Mouse (Mus musculus) hindbrain, embryonic 16.5 days (tissue): ENCODE measurements around the gene 1700034J05Rik. TPM values are rescaled to one million over a fixed set of nuclear protein-coding genes. Genes with fewer than 3 reads are reported as not detected.

Experiments used
- ATAC-seq: fragments of 200-750 bp; cut with Nextera tagmentation; 2 replicates; pipeline ENCODE4 v1.8.0; 2017; ENCODE audit warnings: moderate TSS enrichment, moderate library complexity
- H3K27ac ChIP-seq: fragments of 300-500 bp; sonication (generic); 2 replicates; pipeline ENCODE4 v1.5.1; 2014; ENCODE audit warnings: low read depth, mild to moderate bottlenecking, control low read depth, low read length, moderate library complexity
- H3K27me3 ChIP-seq: fragments of 300-500 bp; sonication (generic); replicated peaks from 2 replicates; pipeline ENCODE4 v1.6.1; 2014; ENCODE audit warnings: low read length; ENCODE audit not compliant: control insufficient read depth, insufficient read depth
- H3K36me3 ChIP-seq: fragments of 300-500 bp; sonication (generic); 2 replicates; pipeline ENCODE4 v1.6.1; 2014; ENCODE audit warnings: mild to moderate bottlenecking, low read length, moderate library complexity, mixed read lengths; ENCODE audit not compliant: control insufficient read depth, insufficient read depth
- H3K4me1 ChIP-seq: fragments of 300-500 bp; sonication (generic); 2 replicates; pipeline ENCODE4 v1.6.1; 2014; ENCODE audit warnings: low read depth, low read length; ENCODE audit not compliant: control insufficient read depth, insufficient read depth
- H3K4me2 ChIP-seq: fragments of 300-500 bp; sonication (generic); 2 replicates; pipeline ENCODE4 v1.6.1; 2014; ENCODE audit warnings: mild to moderate bottlenecking, low read length, control low read depth, moderate library complexity
- H3K4me3 ChIP-seq: fragments of 300-500 bp; sonication (generic); 2 replicates; pipeline ENCODE4 v1.5.1; 2014; ENCODE audit warnings: mild to moderate bottlenecking, low read length, control low read depth, moderate library complexity
- H3K9ac ChIP-seq: fragments of 300-500 bp; sonication (generic); 2 replicates; pipeline ENCODE4 v1.6.1; 2014; ENCODE audit warnings: low read depth, mild to moderate bottlenecking, control low read depth, low read length, moderate library complexity
- H3K9me3 ChIP-seq: fragments of 300-500 bp; sonication (generic); 2 replicates; pipeline ENCODE4 v1.6.1; 2014; ENCODE audit warnings: mild to moderate bottlenecking, low read length, moderate library complexity; ENCODE audit not compliant: control insufficient read depth
- WGBS: fragments of 180-500 bp; shearing (Covaris S2); extraction: QIAGEN DNeasy Blood & Tissue Kit; methylation state at CpG from one replicate; pipeline ENCODE4 v1.1.7; 2014; 5-methylcytosine and 5-hydroxymethylcytosine counted together
- polyA plus RNA-seq: library from polyadenylated mRNA; unstranded; fragments of >200 nt; fragmentation: Nextera tagmentation; extraction: Ambion mirVana; gene quantifications from 2 replicates; pipeline ENCODE4 v1.2.1, GENCODE M21; 2015

The 1700034J05Rik gene
- polyA plus RNA-seq, 1 experiment from 2014 or later = 0.05 TPM

DNA sequence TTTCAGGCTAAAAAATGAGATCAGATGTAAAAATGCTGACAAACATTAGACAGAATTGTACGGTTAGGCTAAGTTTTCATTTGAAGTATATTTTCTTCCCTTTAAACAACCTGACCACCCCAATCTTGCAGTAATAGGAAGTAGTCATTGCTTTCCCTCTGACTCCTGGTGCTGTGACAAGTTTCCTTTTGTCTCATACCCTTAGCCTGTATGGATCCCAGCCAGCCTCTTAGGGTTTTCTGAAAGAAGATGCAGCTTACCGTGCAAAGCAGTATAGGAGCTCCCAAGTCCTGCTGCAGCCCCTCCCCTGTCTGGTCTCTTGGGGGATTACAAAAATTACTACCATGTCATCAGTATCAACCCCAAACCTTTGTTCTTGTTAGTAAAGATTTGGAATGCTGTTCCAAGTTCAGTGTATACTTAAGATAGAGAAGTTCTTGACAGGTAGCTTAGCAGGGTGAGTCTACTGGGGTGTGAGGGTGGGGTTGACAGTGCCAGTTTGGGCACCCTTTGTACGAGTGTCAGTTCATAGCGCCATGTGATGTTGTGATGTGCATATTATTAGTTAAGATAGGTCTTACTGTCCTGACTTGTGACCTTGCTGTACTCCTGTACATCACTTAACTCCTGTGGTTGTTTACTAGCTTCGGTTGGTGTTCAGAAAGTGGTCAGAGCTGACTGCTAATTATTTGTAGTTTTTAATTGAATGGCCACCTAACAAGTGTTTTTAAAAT, 47.0 kb downstream of the 1700034J05Rik start:
- no peak for ATAC-seq
- H3K9ac ChIP-seq = no peak overlapping the region
- H3K4me2 ChIP-seq = no peak overlapping the region
- H3K27ac ChIP-seq = no peak overlapping the region
- no peaks in the 10 kb centered on the region for H3K9me3 ChIP-seq
- whole genome bisulfite sequencing = 81% methylated on average over 5 of the region's 5 CpGs
- H3K36me3 ChIP-seq = no peaks in the 10 kb centered on the region
- no peaks in the 10 kb centered on the region for H3K4me1 ChIP-seq
- H3K4me3 ChIP-seq = no peak overlapping the region
- H3K27me3 ChIP-seq = no peaks in the 10 kb centered on the region

DNA sequence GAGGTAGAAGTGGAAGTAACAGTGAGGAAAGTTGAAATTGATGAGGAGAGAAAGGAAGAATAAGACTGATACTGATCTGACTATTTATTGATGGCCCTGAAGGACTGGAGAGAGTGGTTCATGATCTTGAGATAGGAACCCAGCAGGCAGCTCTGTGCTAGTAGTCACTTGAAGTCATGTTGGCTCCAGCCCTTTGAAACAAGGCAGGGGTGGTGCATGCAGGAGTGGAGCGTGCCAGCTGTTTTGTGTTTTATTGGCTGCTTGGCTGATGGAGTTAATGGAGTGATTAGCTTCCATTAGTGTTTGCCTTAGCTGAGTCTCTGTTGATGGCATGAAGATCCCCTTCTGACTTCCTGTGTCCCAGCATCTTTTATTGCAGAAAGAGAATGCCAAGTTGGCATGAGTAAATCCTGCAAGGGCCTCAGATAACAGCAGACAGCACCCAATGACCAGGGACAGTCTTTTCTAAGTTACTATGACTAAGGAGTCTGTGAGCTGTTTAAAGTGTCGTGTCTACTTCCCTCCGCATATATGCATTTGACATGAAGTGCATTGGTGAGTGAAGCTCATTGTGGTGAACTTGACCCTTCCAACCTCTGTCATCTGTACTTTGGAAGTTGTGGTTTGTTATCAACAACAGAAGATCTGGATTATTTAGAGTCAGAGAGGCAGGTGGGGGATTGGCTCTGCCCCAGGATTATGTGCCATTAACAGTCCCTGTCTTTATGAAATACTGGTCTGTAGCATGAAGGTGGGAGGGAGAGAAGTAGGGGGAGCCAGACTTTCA, 48.0 kb downstream of the 1700034J05Rik start:
- H3K9me3 ChIP-seq = no peaks in the 10 kb centered on the region
- no peak overlapping the region for H3K4me3 ChIP-seq
- H3K4me1 ChIP-seq = no peaks in the 10 kb centered on the region

DNA sequence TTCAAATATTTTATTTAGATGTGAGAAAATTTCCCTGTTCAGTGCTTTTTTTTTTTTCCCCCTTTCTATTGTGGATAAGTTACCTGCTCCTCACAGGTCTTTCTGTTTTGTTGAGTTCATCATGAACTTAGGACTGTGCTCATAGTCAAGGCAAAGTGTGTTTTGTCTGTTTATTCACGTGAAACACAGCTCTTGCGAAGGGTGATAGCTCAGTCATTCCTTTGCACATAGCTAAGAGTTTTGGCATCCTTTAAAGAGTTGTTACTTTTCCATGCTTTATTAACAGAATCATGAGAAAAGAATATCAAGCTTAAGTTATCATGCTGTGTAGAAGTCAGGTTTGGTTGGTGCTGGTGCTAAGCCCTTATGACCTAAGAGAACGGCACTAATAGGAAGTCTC, 49.5 kb downstream of the 1700034J05Rik start:
- H3K27ac ChIP-seq = no peak overlapping the region
- H3K4me3 ChIP-seq = no peak overlapping the region
- ATAC-seq = no peak
- no peaks in the 10 kb centered on the region for H3K27me3 ChIP-seq
- H3K9ac ChIP-seq = no peak overlapping the region
- H3K4me1 ChIP-seq = no peaks in the 10 kb centered on the region
- WGBS = 80% methylated on average over 3 of the region's 3 CpGs
- no peaks in the 10 kb centered on the region for H3K9me3 ChIP-seq
- H3K4me2 ChIP-seq = no peak overlapping the region
- H3K36me3 ChIP-seq = no peaks in the 10 kb centered on the region

More for the DNA sequence above, 48.0 kb downstream of the 1700034J05Rik start:
- Histone ChIP-seq H3K27ac (no peak overlapping the region), H3K36me3 (no peaks in the 10 kb centered on the region), H3K27me3 (no peaks in the 10 kb centered on the region), H3K4me2 (no peak overlapping the region), H3K9ac (no peak overlapping the region)
- ATAC-seq = no peak
- 79% methylated on average over 3 of the region's 3 CpGs for WGBS

DNA sequence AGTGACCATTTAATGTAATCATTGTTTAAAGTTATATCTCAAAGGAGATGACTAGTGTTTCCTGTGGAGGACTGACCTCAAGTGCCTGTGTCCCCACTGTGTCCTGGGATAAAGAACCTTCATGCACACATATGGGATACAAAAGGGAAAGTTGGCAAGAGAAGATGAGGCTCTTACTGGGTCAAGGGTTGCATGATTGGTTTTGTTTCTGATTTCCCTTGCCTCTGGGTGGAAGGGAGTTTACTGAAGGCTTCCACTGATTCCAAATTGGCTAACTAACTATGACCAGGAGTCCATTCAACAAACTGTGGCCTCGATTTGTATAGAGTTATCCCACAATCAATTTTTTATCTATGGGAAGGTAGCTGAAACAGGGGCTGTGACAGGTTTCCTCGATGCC, 50.6 kb downstream of the 1700034J05Rik start:
- no peaks in the 10 kb centered on the region for H3K4me1 ChIP-seq
- H3K4me3 ChIP-seq = no peak overlapping the region
- no peak for ATAC-seq
- H3K4me2 ChIP-seq = no peak overlapping the region
- H3K9ac ChIP-seq = no peak overlapping the region
- 86% methylated on average over 2 of the region's 2 CpGs for WGBS
- H3K27ac ChIP-seq = no peak overlapping the region
- H3K36me3 ChIP-seq = no peaks in the 10 kb centered on the region
- no peaks in the 10 kb centered on the region for H3K9me3 ChIP-seq
- no peaks in the 10 kb centered on the region for H3K27me3 ChIP-seq

DNA sequence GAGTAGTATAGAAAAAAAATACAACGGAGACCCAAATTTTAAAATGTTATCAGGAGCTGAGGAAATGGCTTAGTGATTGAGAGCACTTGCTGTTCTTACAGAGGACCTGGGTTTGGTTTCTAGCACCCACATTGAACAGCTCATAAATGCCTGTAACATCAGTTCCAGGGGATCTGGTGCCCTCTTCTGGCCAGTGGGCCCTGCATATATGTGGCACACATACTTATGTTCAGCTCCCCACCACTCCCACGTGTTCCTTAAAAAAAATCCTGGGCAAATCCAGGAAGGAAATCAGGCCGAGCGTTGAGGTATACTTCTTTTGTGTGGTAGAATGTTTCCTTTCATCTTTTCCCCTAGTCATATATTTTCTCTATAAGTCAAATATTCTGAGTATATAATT, 52.3 kb downstream of the 1700034J05Rik start:
- H3K9ac ChIP-seq = no peak overlapping the region
- no peak overlapping the region for H3K4me3 ChIP-seq
- no peak for ATAC-seq
- no peak overlapping the region for H3K4me2 ChIP-seq
- H3K9me3 ChIP-seq = no peaks in the 10 kb centered on the region
- H3K4me1 ChIP-seq = no peaks in the 10 kb centered on the region
- 93% methylated on average over 4 of the region's 4 CpGs for WGBS
- H3K27me3 ChIP-seq = no peaks in the 10 kb centered on the region
- no peak overlapping the region for H3K27ac ChIP-seq
- no peaks in the 10 kb centered on the region for H3K36me3 ChIP-seq

Other genes with a start within 250 kb of the 1700034J05Rik start
- gene Stk38l, start 229.4 kb downstream of the 1700034J05Rik start, polyA plus RNA-seq = 13.9 and 15.0 TPM in 2 replicates
- 3.3 and 4.6 TPM in 2 replicates for gene Arntl2, start 158.4 kb downstream of the 1700034J05Rik start, polyA plus RNA-seq
- not detected in 2 replicates for gene Smco2, start 104.3 kb downstream of the 1700034J05Rik start, polyA plus RNA-seq
- 14.6 and 15.9 TPM in 2 replicates for gene Ppfibp1, start 65.9 kb downstream of the 1700034J05Rik start, polyA plus RNA-seq
- 0.54 and 0.82 TPM in 2 replicates for gene Rep15, start 78.2 kb upstream of the 1700034J05Rik start, polyA plus RNA-seq
- gene Mrps35, start 88.3 kb upstream of the 1700034J05Rik start, polyA plus RNA-seq = 76.1 and 81.6 TPM in 2 replicates
- 0.65 and 0.81 TPM in 2 replicates for gene Mansc4, start 132.6 kb upstream of the 1700034J05Rik start, polyA plus RNA-seq
- 6.3 and 8.2 TPM in 2 replicates for gene Klhl42, start 137.0 kb upstream of the 1700034J05Rik start, polyA plus RNA-seq